Mouse (Mus musculus) kidney, adult 2 months (tissue): ENCODE measurements around the gene Apoc3.

ENCODE experiments used
- CTCF ChIP-seq: fragments of 200-500 bp; conservative IDR thresholded peaks from 2 replicates; pipeline ENCODE4 v1.5.1; 2011; ENCODE audit warnings: low read depth, mild to moderate bottlenecking, control low read depth, low read length, moderate library complexity, mixed read lengths; ENCODE audit not compliant: insufficient read depth, insufficient read length
- POLR2A ChIP-seq: fragments of 200-500 bp; IDR thresholded peaks from one replicate; pipeline ENCODE4 v1.6.1; 2011; ENCODE audit warnings: low read depth, low read length, control low read depth

- TF ChIP-seq CTCF (peak; percentile 78), POLR2A (no peak)
Observed at GRCm38 (mm10) chr9:46229573-46230449, 5.6 kb downstream of the Apoc3 start.
